Mouse (Mus musculus) ES-E14 (cell line): ENCODE measurements around the gene Papss2. TPM values are rescaled to one million over a fixed set of nuclear protein-coding genes. Genes with fewer than 3 reads are reported as not detected.

ENCODE experiments used
- DNase-seq: peaks from one replicate; pipeline ENCODE4 v3.0.0-alpha.2; 2013; ENCODE audit warnings: low read depth, low spot score
- H3K27ac ChIP-seq: 2 replicates; pipeline ENCODE4 v1.5.1; 2012; ENCODE audit warnings: low read depth, mild to moderate bottlenecking, low read length, moderate library complexity, mixed read lengths; ENCODE audit not compliant: poor library complexity, insufficient read depth, severe bottlenecking
- H3K36me3 ChIP-seq: 2 replicates; pipeline ENCODE4 v1.6.1; 2012; ENCODE audit warnings: mild to moderate bottlenecking, low read length, moderate library complexity, mixed read lengths; ENCODE audit not compliant: control insufficient read depth, poor library complexity, insufficient read depth, severe bottlenecking
- H3K4me1 ChIP-seq, 2 experiments: fragments of 150-350 bp in 1 of 2; sonication (generic) in 1 of 2; 2 replicates each; pipeline ENCODE4 v1.6.1; 2012; ENCODE audit warnings: low read length in 2 of 2, mild to moderate bottlenecking in 1 of 2, mixed read lengths in 1 of 2; ENCODE audit not compliant: control insufficient read depth in 2 of 2, insufficient read depth in 2 of 2, poor library complexity in 1 of 2
- H3K4me3 ChIP-seq, 2 experiments: fragments of 150-350 bp in 1 of 2; sonication (generic) in 1 of 2; 2 replicates each; pipeline ENCODE4 v1.5.1; 2012; ENCODE audit warnings: low read length in 2 of 2, low read depth in 1 of 2, mild to moderate bottlenecking in 1 of 2, mixed read lengths in 1 of 2; ENCODE audit not compliant: insufficient read depth in 1 of 2, poor library complexity in 1 of 2, severe bottlenecking in 1 of 2
- H3K9ac ChIP-seq: 2 replicates; pipeline ENCODE4 v1.6.1; 2012; ENCODE audit warnings: low read depth, mild to moderate bottlenecking, low read length, mixed read lengths; ENCODE audit not compliant: poor library complexity, insufficient read depth, severe bottlenecking
- H3K9me3 ChIP-seq: fragments of 150-350 bp; sonication (generic); 2 replicates; pipeline ENCODE4 v1.6.1; 2012; ENCODE audit warnings: low read depth, mild to moderate bottlenecking, low read length; ENCODE audit not compliant: control insufficient read depth, insufficient read depth
- CHD2 ChIP-seq: IDR thresholded peaks from 2 replicates; pipeline ENCODE4 v1.6.1; 2014; ENCODE audit warnings: mild to moderate bottlenecking, low read depth, low read length, inconsistent platforms
- HCFC1 ChIP-seq: IDR thresholded peaks from 2 replicates; pipeline ENCODE4 v1.6.1; 2012; ENCODE audit warnings: low read length, inconsistent platforms, borderline replicate concordance; ENCODE audit not compliant: insufficient read depth
- MAFK ChIP-seq: IDR thresholded peaks from 2 replicates; pipeline ENCODE4 v1.6.1; 2014; ENCODE audit warnings: mild to moderate bottlenecking, low read depth, low read length, inconsistent platforms; ENCODE audit not compliant: insufficient read depth
- ZC3H11A ChIP-seq: IDR thresholded peaks from 2 replicates; pipeline ENCODE4 v1.6.1; 2012; ENCODE audit warnings: low read depth, mild to moderate bottlenecking, inconsistent platforms, low read length, borderline replicate concordance
- ZNF384 ChIP-seq: IDR thresholded peaks from 2 replicates; pipeline ENCODE4 v1.6.1; 2012; ENCODE audit warnings: low read depth, low read length, inconsistent platforms
- in situ Hi-C, 2 experiments: fragments of 600-800 bp; cut with MboI; formaldehyde crosslinking; loops; one replicate each; pipeline ENCODE4 v1.15.1; 2025; ENCODE audit warnings: low sequenced_read_pairs in 2 of 2, inconsistent platforms in 1 of 2; ENCODE audit not compliant: unreplicated experiment in 2 of 2
- total RNA-seq: library from RNA; depleted of rRNA; stranded (reverse); fragments of 300-350 nt; gene quantifications from 2 replicates; pipeline ENCODE4 v1.2.3, GENCODE M21; 2012

Papss2 gene
- total RNA-seq, 1 experiment, result 1.7 TPM

DNA sequence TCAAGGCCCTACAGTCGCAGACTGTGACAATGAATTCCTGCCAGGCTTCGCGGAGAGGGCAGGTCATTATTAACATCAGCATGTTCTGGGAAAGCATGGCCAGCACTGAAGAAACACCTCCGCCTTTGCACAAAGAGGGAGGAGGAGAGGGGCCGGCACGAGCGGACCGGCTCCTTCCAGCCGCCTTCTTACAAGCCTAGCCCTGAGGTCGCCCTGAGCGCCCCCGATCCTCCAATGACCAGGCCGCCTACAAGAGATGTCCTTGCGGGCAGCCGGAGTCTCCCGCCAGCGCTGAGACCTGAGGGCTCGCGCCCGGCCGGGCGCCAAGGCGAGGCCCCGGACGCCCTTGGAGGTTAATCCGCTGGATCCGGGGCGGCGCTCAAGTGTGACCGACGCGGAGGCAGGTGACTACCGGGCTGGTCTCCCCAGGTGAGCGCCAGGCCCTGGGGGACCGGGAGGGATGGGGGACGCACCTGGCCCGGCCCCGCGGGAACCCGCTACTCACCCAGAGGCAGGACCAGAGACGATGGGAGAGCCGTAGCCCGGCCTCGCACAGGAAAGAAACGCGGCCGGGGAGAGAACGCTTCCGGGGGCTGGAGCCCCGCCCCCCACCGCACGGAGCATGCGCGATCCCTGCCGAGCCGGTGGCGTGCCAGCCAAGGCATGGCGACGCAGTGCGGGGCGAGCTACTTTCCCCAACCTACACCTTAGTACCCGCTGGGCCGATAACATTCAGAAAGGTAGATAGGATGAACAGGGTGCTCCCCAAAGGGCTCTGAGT, 116.4 kb downstream of the Papss2 start:
- Histone ChIP-seq H3K4me3 (peak overlapping the region; percentile 84 to 89), H3K9me3 (no peaks in the 10 kb centered on the region), H3K27ac (peak overlapping the region; percentile 70; the same call in 1 of the 2 replicates), H3K9ac (peak overlapping the region; percentile 92), H3K4me1 (peaks cover 2% of the 10 kb centered on the region in 2 experiments; a peak in 2 of 4 replicates), H3K36me3 (peaks cover 3% of the 10 kb centered on the region; the same call in 1 of the 2 replicates)
- TF ChIP-seq HCFC1 (peak; percentile 54; the same call in 1 of the 2 replicates), ZC3H11A (no peak)
- peak; percentile 69 for DNase-seq
- in situ Hi-C loops, result loop anchor here in 1 of 2 experiments (25.0 kb wide), 1 partner anchor 525 kb away; no protein-coding TSS in a partner anchor

DNA sequence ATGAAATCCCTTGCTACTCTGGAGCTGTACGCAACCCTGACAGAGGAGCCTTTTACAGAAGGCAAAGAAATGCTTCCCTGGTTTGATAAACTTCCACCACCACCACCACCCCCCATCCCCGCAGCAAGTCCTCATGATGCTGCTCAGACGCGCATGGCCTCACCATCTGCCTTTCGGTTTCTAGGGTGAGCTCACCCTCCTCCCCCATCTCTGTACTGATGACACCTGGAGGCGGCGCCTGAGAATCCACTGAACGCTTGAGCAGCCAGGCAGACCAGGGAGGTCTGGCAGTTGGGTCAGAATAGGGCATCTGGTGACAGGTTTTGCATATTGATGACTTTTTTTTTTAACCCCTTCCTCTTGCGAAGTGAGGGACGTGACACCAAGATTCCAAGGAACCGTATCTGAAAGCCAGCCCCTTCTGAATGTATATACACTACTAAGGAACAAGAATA, 117.0 kb downstream of the Papss2 start:
- TF ChIP-seq CHD2, result no peak
- TF ChIP-seq HCFC1, result no peak
- no peak for TF ChIP-seq ZNF384
- no peak for TF ChIP-seq MAFK
- TF ChIP-seq ZC3H11A, result no peak
- Histone ChIP-seq H3K4me3 (peak overlapping the region; percentile 84 to 89), H3K36me3 (peaks cover 3% of the 10 kb centered on the region; the same call in 1 of the 2 replicates), H3K27ac (peak overlapping the region; percentile 70; the same call in 1 of the 2 replicates), H3K4me1 (peaks cover 2% of the 10 kb centered on the region in 2 experiments; a peak in 2 of 4 replicates), H3K9me3 (no peaks in the 10 kb centered on the region), H3K9ac (peak overlapping the region; percentile 92)
- in situ Hi-C loops, result loop anchor here in 1 of 2 experiments (25.0 kb wide), 1 partner anchor 525 kb away; no protein-coding TSS in a partner anchor
- no peak for DNase-seq

DNA sequence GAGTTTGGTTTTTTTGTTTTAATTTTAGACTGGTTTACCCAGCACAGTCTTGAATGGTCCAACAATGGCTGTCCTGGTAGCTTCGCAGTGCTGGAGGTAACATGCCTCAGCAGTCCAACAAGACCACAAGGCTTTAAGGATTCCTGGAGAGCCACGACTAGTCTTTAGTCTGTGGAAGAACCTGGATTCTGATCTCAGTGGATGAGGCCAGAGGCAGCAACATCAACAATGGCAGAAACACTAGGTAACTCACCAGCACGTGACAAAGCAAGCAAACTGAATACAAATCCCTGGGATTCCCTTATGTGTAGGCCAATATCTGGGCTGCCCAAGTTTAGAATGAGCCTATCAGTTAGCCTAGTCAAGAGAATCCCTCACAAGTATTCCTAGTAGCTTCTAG, 117.9 kb downstream of the Papss2 start:
- TF ChIP-seq HCFC1, result no peak
- TF ChIP-seq ZNF384, result no peak
- no peak for TF ChIP-seq CHD2
- TF ChIP-seq ZC3H11A, result no peak
- TF ChIP-seq MAFK, result no peak
- H3K9me3 ChIP-seq, result no peaks in the 10 kb centered on the region
- H3K4me3 ChIP-seq, result no peak overlapping the region
- no peak overlapping the region for H3K27ac ChIP-seq
- in situ Hi-C loops, result loop anchor here in 1 of 2 experiments (25.0 kb wide), 1 partner anchor 524 kb away; no protein-coding TSS in a partner anchor
- H3K4me1 ChIP-seq, result peaks cover under 1 to 2% of the 10 kb centered on the region in 2 experiments; a peak in 1 of 4 replicates
- DNase-seq, result no peak
- no peak overlapping the region for H3K9ac ChIP-seq
- H3K36me3 ChIP-seq, result peaks cover 3% of the 10 kb centered on the region; the same call in 1 of the 2 replicates

- H3K36me3 ChIP-seq, result no peaks in the 10 kb centered on the region
- no peak overlapping the region for H3K9ac ChIP-seq
- no peaks in the 10 kb centered on the region for H3K9me3 ChIP-seq
- no peak overlapping the region for H3K4me3 ChIP-seq
- in situ Hi-C loops, result loop anchor here (5.0 to 25.0 kb wide), 3 partner anchors 512 to 647 kb away; no protein-coding TSS in a partner anchor
- DNase-seq, result no peak
- no peaks in the 10 kb centered on the region for H3K4me1 ChIP-seq
- no peak overlapping the region for H3K27ac ChIP-seq
- TF ChIP-seq ZNF384 (no peak), ZC3H11A (peak; percentile 82)
Measured at GRCm38 (mm10) chr19:32715201-32715600, 119.6 kb downstream of the Papss2 start.
